Mouse (Mus musculus) sigmoid colon, adult 10 weeks (tissue): Measurements from ENCODE around the gene 4931423N10Rik. TPM values are rescaled to one million over a fixed set of nuclear protein-coding genes. Genes with fewer than 3 reads are reported as not detected.

Source experiments
- polyA plus RNA-seq: library from polyadenylated mRNA; stranded (reverse); fragments of 350-450 nt; fragmentation: Illumina TruSeq; extraction: RNeasy Lipid Tissue Mini Kit (QIAGEN cat#74804); gene quantifications from one replicate; pipeline ENCODE4 v1.2.3, GENCODE M21; 2014; ENCODE audit warnings: low read depth, low replicate concordance

4931423N10Rik gene
- polyA plus RNA-seq: 0.22 TPM

GRCm38 (mm10) chr2:23207070-23207526, at the start of gene 4931423N10Rik:
TSS of gene 4931423N10Rik (plus strand) at chr2:23207476.

Other genes with a start within 250 kb of the 4931423N10Rik start
- 453 TPM for gene Abi1, start 167.2 kb upstream of the 4931423N10Rik start, polyA plus RNA-seq
- 200 TPM for gene Acbd5, start 139.3 kb upstream of the 4931423N10Rik start, polyA plus RNA-seq
- gene Mastl, start 51.5 kb upstream of the 4931423N10Rik start, polyA plus RNA-seq: 17.0 TPM
- gene Yme1l1, start 51.1 kb upstream of the 4931423N10Rik start, polyA plus RNA-seq: 286 TPM
- gene Nxph2, start 113.8 kb downstream of the 4931423N10Rik start, polyA plus RNA-seq: 0.32 TPM